Mouse (Mus musculus): ENCODE measurements around the gene Cd244a. TPM values are rescaled to one million over a fixed set of nuclear protein-coding genes. Genes with fewer than 3 reads are reported as not detected.

Cd244a gene
- polyA plus RNA-seq, 1 experiment, result 0.06 TPM

DNA sequence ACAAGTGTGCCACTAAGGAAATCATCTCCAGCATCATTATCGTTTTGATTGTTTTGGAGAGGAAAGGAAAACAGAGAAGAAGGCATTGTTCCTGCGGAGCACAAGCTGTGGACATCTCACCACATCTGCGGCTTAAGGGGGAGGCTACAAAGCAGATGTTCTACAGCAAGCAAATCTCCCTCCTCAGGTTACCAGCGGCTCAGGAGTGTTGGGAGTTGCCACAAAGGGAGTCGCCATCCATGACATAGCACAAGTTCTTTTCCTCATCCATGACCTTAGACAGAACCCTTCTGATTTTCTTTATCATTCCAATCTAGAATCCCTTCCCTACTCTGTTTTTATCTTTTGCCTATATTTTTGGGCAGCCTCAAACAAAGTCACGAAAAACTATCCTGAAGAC is 76.7 kb downstream of the Cd244a start:
- no peak overlapping the region for H3K4me3 ChIP-seq (ENCODE audit: insufficient read depth, low read length)

DNA sequence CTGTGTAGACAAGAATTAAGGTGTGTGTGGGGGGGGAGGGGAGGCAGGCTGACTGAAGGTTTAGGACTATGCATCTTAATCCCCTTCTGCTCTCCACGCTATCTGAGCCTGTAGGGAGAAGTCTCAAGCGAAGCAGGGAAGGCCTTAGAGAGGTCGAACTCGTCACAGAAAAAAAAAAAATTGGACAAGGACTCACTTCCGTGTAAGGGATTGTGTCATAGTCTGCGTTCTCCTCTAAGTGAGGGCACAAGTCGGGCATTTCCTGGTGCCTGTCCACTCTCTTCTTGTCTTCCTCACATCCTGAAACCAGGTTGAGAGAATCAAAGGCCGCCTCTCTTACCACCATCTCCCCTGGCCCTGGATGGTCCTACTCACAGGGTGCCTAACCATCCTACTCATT is 78.1 kb downstream of the Cd244a start:
- no peak overlapping the region for H3K4me3 ChIP-seq (ENCODE audit: insufficient read depth, low read length)
- peaks cover 2% of the 10 kb centered on the region; the same call in 1 of the 2 replicates for H3K4me1 ChIP-seq (ENCODE audit: control insufficient read depth, insufficient read depth, low read length)
- TF ChIP-seq POLR2A (IDR thresholded peaks at IDR 0.05; ENCODE audit: extremely low read depth, insufficient read depth, low read length) (no peak), CTCF (IDR thresholded peaks at IDR 0.05; ENCODE audit: extremely low read depth, insufficient read depth, low read length) (no peak)
- no peak overlapping the region for H3K27ac ChIP-seq (ENCODE audit: insufficient read depth, low read length)

More for the DNA sequence above, 76.7 kb downstream of the Cd244a start:
- TF ChIP-seq CTCF (IDR thresholded peaks at IDR 0.05; ENCODE audit: extremely low read depth, insufficient read depth, low read length) (no peak), POLR2A (IDR thresholded peaks at IDR 0.05; ENCODE audit: extremely low read depth, insufficient read depth, low read length) (no peak)
- Histone ChIP-seq H3K4me1 (ENCODE audit: control insufficient read depth, insufficient read depth, low read length) (peaks cover 2% of the 10 kb centered on the region; the same call in 1 of the 2 replicates), H3K27ac (ENCODE audit: insufficient read depth, low read length) (no peak overlapping the region)

DNA sequence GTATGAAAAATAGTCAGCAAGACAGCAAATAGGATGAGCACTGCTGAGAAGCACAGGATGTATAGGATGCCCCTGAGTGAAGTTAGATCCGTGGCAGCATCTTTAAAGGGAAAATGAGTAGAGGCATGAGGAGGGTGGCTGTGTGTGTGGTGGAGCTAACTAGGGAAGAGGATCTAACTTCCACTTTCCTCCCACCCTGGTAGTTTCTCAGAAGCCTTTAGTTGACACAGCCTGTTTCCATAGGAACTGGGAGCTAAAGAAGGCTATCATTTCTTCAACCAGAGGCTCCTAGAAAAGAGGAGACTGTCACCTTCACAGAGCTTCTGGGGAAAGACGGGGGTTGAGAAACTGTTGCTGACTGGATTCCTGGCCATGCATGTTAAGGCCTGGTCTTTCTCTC is 79.7 kb downstream of the Cd244a start:
- no peak overlapping the region for H3K27ac ChIP-seq (ENCODE audit: insufficient read depth, low read length)
- H3K4me3 ChIP-seq (ENCODE audit: insufficient read depth, low read length), result no peak overlapping the region
- H3K4me1 ChIP-seq (ENCODE audit: control insufficient read depth, insufficient read depth, low read length), result peaks cover 2% of the 10 kb centered on the region; the same call in 1 of the 2 replicates
- no peak for TF ChIP-seq POLR2A (IDR thresholded peaks at IDR 0.05; ENCODE audit: extremely low read depth, insufficient read depth, low read length)
- no peak for TF ChIP-seq CTCF (IDR thresholded peaks at IDR 0.05; ENCODE audit: extremely low read depth, insufficient read depth, low read length)

DNA sequence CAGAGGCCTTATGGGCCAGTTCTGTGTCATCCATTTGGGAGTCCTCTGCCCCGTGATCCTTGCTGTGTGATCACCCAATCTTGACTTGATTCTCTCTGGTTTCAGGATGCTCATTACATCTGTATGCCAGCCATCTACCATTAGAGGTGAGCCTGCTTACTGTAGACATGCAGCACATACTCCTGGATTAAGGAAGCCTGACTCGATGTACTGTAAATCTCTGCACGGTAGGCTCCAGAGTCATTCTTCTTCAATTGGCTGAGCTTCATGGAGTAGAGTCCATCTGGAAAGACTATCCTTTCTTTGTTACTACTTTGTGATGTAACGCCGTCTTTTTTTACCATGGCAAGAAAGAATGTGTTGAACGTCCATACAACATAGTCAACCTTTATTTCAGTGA is 81.8 kb downstream of the Cd244a start:
- H3K4me1 ChIP-seq (ENCODE audit: control insufficient read depth, insufficient read depth, low read length), result peaks cover 2% of the 10 kb centered on the region; the same call in 1 of the 2 replicates
- no peak for TF ChIP-seq CTCF (IDR thresholded peaks at IDR 0.05; ENCODE audit: extremely low read depth, insufficient read depth, low read length)
- no peak for TF ChIP-seq POLR2A (IDR thresholded peaks at IDR 0.05; ENCODE audit: extremely low read depth, insufficient read depth, low read length)
- no peak overlapping the region for H3K27ac ChIP-seq (ENCODE audit: insufficient read depth, low read length)
- no peak overlapping the region for H3K4me3 ChIP-seq (ENCODE audit: insufficient read depth, low read length)

DNA sequence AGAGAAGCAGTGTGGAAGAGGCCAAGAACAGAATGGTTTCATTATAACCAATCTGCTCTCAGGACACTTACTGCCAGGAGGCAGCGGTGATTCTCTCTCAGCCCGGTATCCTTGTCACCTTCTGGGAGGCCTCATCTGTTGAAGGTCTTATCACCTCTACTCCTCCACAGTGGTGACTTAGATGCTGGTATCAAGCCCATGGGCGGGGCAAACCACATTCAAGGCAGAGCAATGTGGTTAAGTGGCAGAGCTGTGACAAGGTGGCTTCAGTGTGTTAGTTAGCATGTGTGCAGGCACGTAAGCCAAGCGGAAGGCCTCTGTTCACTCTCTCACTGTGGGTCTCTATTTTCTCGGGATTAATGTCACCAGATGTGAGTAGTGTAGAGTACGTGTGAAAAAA is 84.6 kb downstream of the Cd244a start:
- TF ChIP-seq POLR2A (IDR thresholded peaks at IDR 0.05; ENCODE audit: extremely low read depth, insufficient read depth, low read length) (no peak), CTCF (IDR thresholded peaks at IDR 0.05; ENCODE audit: extremely low read depth, insufficient read depth, low read length) (no peak)
- no peak overlapping the region for H3K4me3 ChIP-seq (ENCODE audit: insufficient read depth, low read length)
- 0 out of 2 replicates have a peak, but pooled peaks cover 2% of the 10 kb centered on the region for H3K4me1 ChIP-seq (ENCODE audit: control insufficient read depth, insufficient read depth, low read length)

DNA sequence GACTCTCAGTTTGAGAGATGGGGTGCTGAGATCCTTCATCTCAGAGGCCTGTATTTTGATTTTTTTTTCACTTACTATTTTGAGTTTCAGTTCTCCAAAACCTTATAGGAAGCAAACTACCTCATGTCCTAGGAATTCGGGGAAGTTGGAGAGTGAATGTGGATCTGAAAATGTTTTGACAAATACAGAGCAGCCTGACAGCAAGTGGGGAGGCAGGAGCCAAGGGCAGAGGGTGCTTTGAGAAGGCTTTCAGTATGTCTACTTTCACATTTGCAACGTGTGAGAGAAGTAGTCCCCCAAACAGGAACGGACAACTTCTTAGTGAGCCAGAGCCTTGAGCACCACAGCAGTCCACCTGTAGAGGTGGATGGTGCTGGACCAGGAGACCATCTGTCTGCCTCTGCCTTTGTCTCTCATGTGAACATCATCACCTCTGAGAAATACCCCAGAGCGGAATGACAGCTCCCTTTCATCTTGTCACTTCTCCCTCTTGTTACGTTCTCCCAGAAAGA is 87.5 kb downstream of the Cd244a start:
- no peak for TF ChIP-seq POLR2A (IDR thresholded peaks at IDR 0.05; ENCODE audit: extremely low read depth, insufficient read depth, low read length)
- TF ChIP-seq CTCF (IDR thresholded peaks at IDR 0.05; ENCODE audit: extremely low read depth, insufficient read depth, low read length), result no peak
- Histone ChIP-seq H3K27ac (ENCODE audit: insufficient read depth, low read length) (no peak overlapping the region), H3K4me1 (ENCODE audit: control insufficient read depth, insufficient read depth, low read length) (no peaks in the 10 kb centered on the region), H3K4me3 (ENCODE audit: insufficient read depth, low read length) (no peak overlapping the region)

More for the DNA sequence above, 84.6 kb downstream of the Cd244a start:
- no peak overlapping the region for H3K27ac ChIP-seq (ENCODE audit: insufficient read depth, low read length)

DNA sequence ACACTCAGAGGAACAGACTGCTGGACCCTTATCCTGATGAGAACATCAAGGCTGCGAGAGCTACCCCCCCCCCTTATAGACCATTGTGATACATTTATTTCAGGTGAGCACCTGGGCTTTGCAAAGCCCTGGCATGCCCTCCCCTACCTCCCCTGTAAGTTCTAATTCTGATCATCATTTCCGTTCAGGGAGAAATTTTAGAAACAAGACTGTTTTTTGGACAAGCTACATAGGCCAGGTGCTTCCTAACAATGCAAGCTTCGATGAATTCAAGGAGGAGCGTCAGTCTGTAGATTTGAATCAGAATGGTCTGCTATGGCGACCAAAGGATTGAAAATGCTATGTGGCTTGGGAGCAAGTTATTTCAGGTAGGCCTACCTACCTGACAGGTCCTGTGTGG is 88.7 kb downstream of the Cd244a start:
- no peaks in the 10 kb centered on the region for H3K4me1 ChIP-seq (ENCODE audit: control insufficient read depth, insufficient read depth, low read length)
- no peak overlapping the region for H3K4me3 ChIP-seq (ENCODE audit: insufficient read depth, low read length)
- no peak for TF ChIP-seq POLR2A (IDR thresholded peaks at IDR 0.05; ENCODE audit: extremely low read depth, insufficient read depth, low read length)
- H3K27ac ChIP-seq (ENCODE audit: insufficient read depth, low read length), result no peak overlapping the region

DNA sequence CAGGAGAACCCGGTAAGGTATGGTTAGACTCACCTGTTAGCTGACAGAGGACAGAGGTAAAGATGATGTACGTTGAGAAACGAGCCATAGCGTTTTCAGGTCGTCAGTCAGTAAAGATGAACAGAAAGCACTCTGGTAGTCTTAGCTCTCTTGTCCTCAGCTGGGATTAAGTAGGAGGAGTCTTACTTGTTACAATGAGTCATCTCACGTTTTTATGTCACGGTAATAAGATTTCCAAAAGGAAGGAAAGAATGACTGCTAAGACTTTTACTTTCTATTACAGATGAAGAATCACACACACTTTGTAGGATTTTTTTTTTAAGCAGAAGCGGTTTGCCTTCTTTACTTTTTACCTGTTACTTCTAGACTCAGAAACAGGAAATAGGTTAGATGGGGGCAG is 89.8 kb downstream of the Cd244a start:
- Histone ChIP-seq H3K27ac (ENCODE audit: insufficient read depth, low read length) (no peak overlapping the region), H3K4me1 (ENCODE audit: control insufficient read depth, insufficient read depth, low read length) (no peaks in the 10 kb centered on the region), H3K4me3 (ENCODE audit: insufficient read depth, low read length) (no peak overlapping the region)
- TF ChIP-seq POLR2A (IDR thresholded peaks at IDR 0.05; ENCODE audit: extremely low read depth, insufficient read depth, low read length), result no peak

DNA sequence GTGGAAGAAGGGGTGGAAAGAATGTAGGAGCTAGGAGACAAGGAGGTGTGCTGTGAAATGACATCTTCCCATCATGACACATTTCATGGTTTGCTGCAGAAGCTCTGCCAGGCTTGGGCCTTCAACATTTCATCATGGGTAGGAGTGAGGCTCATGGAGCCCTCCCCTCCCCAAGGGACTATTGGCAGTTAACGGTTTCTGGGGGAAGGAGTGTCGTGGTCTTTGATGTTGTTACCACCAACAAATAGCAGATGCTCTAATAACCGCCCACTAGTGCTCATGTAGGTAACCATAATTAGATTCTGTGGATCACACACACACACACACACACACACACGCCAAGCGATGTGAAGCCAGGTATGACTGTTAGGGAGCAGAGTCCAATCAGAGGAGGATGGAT is 93.7 kb downstream of the Cd244a start, which contains the start of gene Slamf7:
Gene Slamf7 (minus strand): TSS at position 302 of the 400 bp plus-strand sequence.
- no peak for TF ChIP-seq POLR2A (IDR thresholded peaks at IDR 0.05; ENCODE audit: extremely low read depth, insufficient read depth, low read length)
- TF ChIP-seq CTCF (IDR thresholded peaks at IDR 0.05; ENCODE audit: extremely low read depth, insufficient read depth, low read length), result no peak

DNA sequence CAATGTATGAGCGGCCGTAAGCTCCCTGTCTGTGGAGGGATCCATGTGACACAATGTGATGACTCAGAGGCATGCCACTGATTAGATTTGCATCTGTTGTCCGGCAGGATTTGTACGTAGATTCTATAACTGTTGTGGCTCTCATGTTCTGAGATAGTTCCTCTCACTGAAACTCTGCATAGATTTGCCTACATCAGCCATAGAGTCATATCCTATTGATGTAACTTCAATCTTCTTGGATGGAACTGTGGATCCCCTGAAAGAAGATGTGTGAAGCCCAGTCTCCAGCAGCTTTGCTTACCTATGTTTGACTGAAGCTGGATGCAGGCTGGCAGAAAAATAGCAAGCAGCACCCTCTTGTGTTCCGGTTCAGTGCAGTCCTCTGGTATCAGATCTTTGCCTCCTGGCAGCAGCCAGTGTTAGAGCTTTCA is 99.6 kb downstream of the Cd244a start:
- Histone ChIP-seq H3K4me1 (ENCODE audit: control insufficient read depth, insufficient read depth, low read length) (no peaks in the 10 kb centered on the region), H3K27ac (ENCODE audit: insufficient read depth, low read length) (no peak overlapping the region), H3K4me3 (ENCODE audit: insufficient read depth, low read length) (no peak overlapping the region)
- TF ChIP-seq POLR2A (IDR thresholded peaks at IDR 0.05; ENCODE audit: extremely low read depth, insufficient read depth, low read length) (no peak), CTCF (IDR thresholded peaks at IDR 0.05; ENCODE audit: extremely low read depth, insufficient read depth, low read length) (peak; percentile 53)

More for the DNA sequence above, 93.7 kb downstream of the Cd244a start, which contains the start of gene Slamf7:
- Histone ChIP-seq H3K4me3 (ENCODE audit: insufficient read depth, low read length) (no peak within 1 kb of the TSS), H3K4me1 (ENCODE audit: control insufficient read depth, insufficient read depth, low read length) (no peaks in the 10 kb centered on the region), H3K27ac (ENCODE audit: insufficient read depth, low read length) (no peak within 1 kb of the TSS)

Other genes with a start within 250 kb of the Cd244a start
- 45.0 and 50.2 TPM in 2 replicates for gene Dedd, start 230.0 kb upstream of the Cd244a start, polyA plus RNA-seq (2012; rRNA removed)
- 71.3 and 77.3 TPM in 2 replicates for gene Nit1, start 213.5 kb upstream of the Cd244a start, polyA plus RNA-seq (2012; rRNA removed)
- 138 and 141 TPM in 2 replicates for gene Pfdn2, start 213.5 kb upstream of the Cd244a start, polyA plus RNA-seq (2012; rRNA removed)
- 8.8 and 10.4 TPM in 2 replicates for gene Klhdc9, start 198.4 kb upstream of the Cd244a start, polyA plus RNA-seq (2012; rRNA removed)
- 3.2 and 3.8 TPM in 2 replicates for gene Nectin4, start 189.1 kb upstream of the Cd244a start, polyA plus RNA-seq (2012; rRNA removed)
- 1.6 and 2.1 TPM in 2 replicates for gene Arhgap30, start 170.2 kb upstream of the Cd244a start, polyA plus RNA-seq (2012; rRNA removed)
- 99.2 and 102 TPM in 2 replicates for gene Usf1, start 147.9 kb upstream of the Cd244a start, polyA plus RNA-seq (2012; rRNA removed)
- 2.1 TPM in 2 replicates for gene Tstd1, start 140.3 kb upstream of the Cd244a start, polyA plus RNA-seq (2012; rRNA removed)
- gene F11r, start 121.7 kb upstream of the Cd244a start, polyA plus RNA-seq (2012; rRNA removed), result 8.0 and 9.0 TPM in 2 replicates
- gene Alyref2, start 55.7 kb upstream of the Cd244a start, polyA plus RNA-seq (2012; rRNA removed), result 5.4 and 7.9 TPM in 2 replicates
- not detected in 2 replicates for gene Itln1, start 23.9 kb upstream of the Cd244a start, polyA plus RNA-seq (2012; rRNA removed)
- gene Ly9, start 48.2 kb downstream of the Cd244a start, polyA plus RNA-seq (2012; rRNA removed), result 0.26 and 0.27 TPM in 2 replicates
- 0.02 and 0.06 TPM in 2 replicates for gene Slamf7, start 93.8 kb downstream of the Cd244a start, polyA plus RNA-seq (2012; rRNA removed)
- 1.6 and 1.8 TPM in 2 replicates for gene Cd48, start 122.8 kb downstream of the Cd244a start, polyA plus RNA-seq (2012; rRNA removed)
- gene Slamf1, start 207.9 kb downstream of the Cd244a start, polyA plus RNA-seq (2012; rRNA removed), result 0.21 and 0.23 TPM in 2 replicates

All from cortical plate, adult 2 months (tissue).